Mouse (Mus musculus) kidney, embryonic 14.5 days (tissue): ENCODE results near the gene Siva1. TPM values are rescaled to one million over a fixed set of nuclear protein-coding genes. Genes with fewer than 3 reads are reported as not detected.
A peak's percentile ranks its signal among the peaks of the same experiment; 100 is the strongest.

ENCODE experiments used
- ATAC-seq: fragments of 200-750 bp; cut with Nextera tagmentation; 2 replicates; pipeline ENCODE4 v1.8.0; 2017; ENCODE audit warnings: moderate number of reproducible peaks, mild to moderate bottlenecking, moderate TSS enrichment, moderate library complexity; ENCODE audit not compliant: low FRiP score, low TSS enrichment
- H3K27ac ChIP-seq: fragments of 300-500 bp; sonication (generic); 2 replicates; pipeline ENCODE4 v1.5.1; 2014; ENCODE audit warnings: low read depth, mild to moderate bottlenecking, low read length, moderate library complexity, mixed read lengths
- H3K27me3 ChIP-seq: fragments of 300-500 bp; sonication (generic); 2 replicates; pipeline ENCODE4 v1.6.1; 2014; ENCODE audit warnings: mild to moderate bottlenecking, low read length; ENCODE audit not compliant: control insufficient read depth, insufficient read depth
- H3K36me3 ChIP-seq: fragments of 300-500 bp; sonication (generic); 2 replicates; pipeline ENCODE4 v1.6.1; 2014; ENCODE audit warnings: low read length, mixed read lengths; ENCODE audit not compliant: control insufficient read depth, insufficient read depth
- H3K4me1 ChIP-seq: fragments of 300-500 bp; sonication (generic); 2 replicates; pipeline ENCODE4 v1.6.1; 2014; ENCODE audit warnings: low read length, mixed read lengths; ENCODE audit not compliant: control insufficient read depth, insufficient read depth
- H3K4me2 ChIP-seq: fragments of 300-500 bp; sonication (generic); replicated peaks from 2 replicates; pipeline ENCODE4 v1.6.1; 2014; ENCODE audit warnings: low read depth, mild to moderate bottlenecking, low read length
- H3K4me3 ChIP-seq: fragments of 300-500 bp; sonication (generic); 2 replicates; pipeline ENCODE4 v1.5.1; 2014; ENCODE audit warnings: mild to moderate bottlenecking, low read length
- H3K9ac ChIP-seq: fragments of 300-500 bp; sonication (generic); 2 replicates; pipeline ENCODE4 v1.6.1; 2014; ENCODE audit warnings: low read depth, mild to moderate bottlenecking, low read length, moderate library complexity
- H3K9me3 ChIP-seq: fragments of 300-500 bp; sonication (generic); 2 replicates; pipeline ENCODE4 v1.6.1; 2016; ENCODE audit warnings: low read length; ENCODE audit not compliant: control insufficient read depth
- WGBS: fragments of 180-500 bp; shearing (Covaris S2); extraction: QIAGEN DNeasy Blood & Tissue Kit; methylation state at CpG from one replicate; pipeline ENCODE4 v1.1.7; 2014; 5-methylcytosine and 5-hydroxymethylcytosine counted together
- polyA plus RNA-seq: library from polyadenylated mRNA; unstranded; fragments of >200 nt; fragmentation: Nextera tagmentation; extraction: Ambion mirVana; gene quantifications from 2 replicates; pipeline ENCODE4 v1.2.1, GENCODE M21; 2014

The Siva1 gene
- polyA plus RNA-seq, 1 experiment from 2014 or later: 314 TPM

DNA sequence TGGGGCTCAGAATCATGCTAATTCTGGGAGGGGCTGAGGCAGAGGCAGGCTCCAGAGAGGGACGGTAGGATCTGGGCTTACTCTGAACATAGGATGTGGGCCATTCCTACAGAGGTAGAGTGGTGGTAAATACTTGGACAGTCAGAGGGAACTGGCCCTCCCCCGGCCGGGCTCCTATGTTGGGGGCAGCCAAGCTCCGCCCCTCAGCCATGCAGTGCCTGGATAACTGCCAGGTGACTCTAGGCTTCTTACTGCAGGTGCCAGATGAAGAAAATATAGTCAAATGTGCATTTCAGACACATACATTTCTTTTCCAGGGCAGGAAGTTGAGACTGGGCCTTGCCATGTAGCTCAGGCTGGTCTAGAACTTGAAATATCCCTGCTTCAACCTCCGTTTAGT, 32.6 kb downstream of the Siva1 start:
- Histone ChIP-seq H3K27me3 (peaks cover 23% of the 10 kb centered on the region), H3K4me2 (no peak overlapping the region), H3K4me3 (no peak overlapping the region), H3K9me3 (no peaks in the 10 kb centered on the region), H3K4me1 (peaks cover 34% of the 10 kb centered on the region), H3K36me3 (no peaks in the 10 kb centered on the region; the same call in 1 of the 2 replicates), H3K9ac (no peak overlapping the region), H3K27ac (no peak overlapping the region)
- 48% methylated on average over 5 of the region's 5 CpGs for WGBS
- no peak for ATAC-seq

DNA sequence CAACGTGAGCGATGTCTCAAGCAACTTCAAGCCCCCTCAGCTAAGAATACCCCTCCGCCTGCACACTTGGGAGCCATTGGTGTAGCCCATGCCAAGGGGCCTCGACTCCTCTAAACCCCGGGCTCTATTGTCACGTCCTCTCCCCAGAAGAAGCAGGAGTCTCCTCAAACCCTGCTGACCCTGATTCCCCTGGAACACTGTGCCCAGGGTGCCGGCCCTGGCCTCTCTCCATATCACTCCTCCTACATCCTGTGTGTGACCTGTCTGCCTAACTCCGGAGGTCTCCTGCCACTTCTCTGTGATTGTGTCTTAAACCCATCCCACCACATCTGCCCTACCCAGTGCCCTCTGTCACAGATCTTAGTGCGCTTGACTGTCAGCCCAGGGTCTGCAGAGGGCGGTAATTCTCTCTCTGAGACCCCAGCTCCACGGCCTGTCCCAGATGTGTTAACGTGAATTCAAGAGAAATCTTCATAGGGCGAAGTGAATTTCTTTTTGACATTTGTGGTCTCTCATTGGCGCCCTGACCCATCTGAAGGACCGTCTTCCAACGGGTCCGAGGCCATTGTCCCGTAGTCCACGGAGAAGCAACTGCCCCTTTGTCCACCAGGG, 33.6 kb downstream of the Siva1 start:
- Histone ChIP-seq H3K9me3 (no peaks in the 10 kb centered on the region), H3K27me3 (peaks cover 23% of the 10 kb centered on the region), H3K36me3 (no peaks in the 10 kb centered on the region; the same call in 1 of the 2 replicates), H3K4me2 (peak overlapping the region; percentile 97), H3K4me1 (peaks cover 25% of the 10 kb centered on the region), H3K27ac (peak overlapping the region; percentile 47; the same call in 1 of the 2 replicates), H3K9ac (peak overlapping the region; percentile 70), H3K4me3 (peak overlapping the region; percentile 71)
- 12% methylated on average over 19 of the region's 19 CpGs for WGBS
- peak; percentile 3; the same call in 1 of the 2 replicates for ATAC-seq

DNA sequence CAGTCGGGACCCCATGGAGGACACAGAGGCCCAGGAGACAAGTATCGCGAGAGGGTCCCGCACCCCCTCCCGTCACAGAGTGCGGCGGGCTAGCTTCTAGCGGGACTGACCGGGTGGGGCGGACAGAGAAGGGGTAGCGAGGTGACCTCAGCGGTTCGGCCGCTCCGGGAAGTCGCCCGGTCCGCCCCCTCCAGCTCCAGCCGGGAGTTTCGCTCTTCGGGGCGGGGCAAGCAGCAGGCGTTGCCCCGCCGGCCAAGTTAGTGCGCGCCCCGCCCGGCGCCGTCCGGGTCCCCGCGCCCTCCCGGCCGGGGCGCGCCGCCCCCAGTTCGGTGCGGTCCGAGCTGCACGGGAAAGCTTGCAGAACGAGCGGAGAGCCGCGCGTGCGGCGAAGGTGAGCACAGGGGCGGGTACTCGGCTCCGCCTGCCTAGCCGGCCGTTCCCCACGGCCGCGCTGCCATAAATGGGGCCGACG, 34.1 kb downstream of the Siva1 start, which contains the start of gene Zbtb42:
Zbtb42 (plus strand) TSS at position 274 of the 472 bp plus-strand sequence.
- peaks cover 23% of the 10 kb centered on the region for H3K27me3 ChIP-seq
- peak within 1 kb of the TSS; percentile 47; the same call in 1 of the 2 replicates for H3K27ac ChIP-seq
- peaks cover 25% of the 10 kb centered on the region for H3K4me1 ChIP-seq
- no peaks in the 10 kb centered on the region; the same call in 1 of the 2 replicates for H3K36me3 ChIP-seq
- H3K9ac ChIP-seq: peak within 1 kb of the TSS; percentile 70
- no peaks in the 10 kb centered on the region for H3K9me3 ChIP-seq
- ATAC-seq: peak; percentile 36
- under 1% methylated on average over 48 of the region's 60 CpGs for WGBS
- H3K4me3 ChIP-seq: peak within 1 kb of the TSS; percentile 71
- peak within 1 kb of the TSS; percentile 97 for H3K4me2 ChIP-seq

DNA sequence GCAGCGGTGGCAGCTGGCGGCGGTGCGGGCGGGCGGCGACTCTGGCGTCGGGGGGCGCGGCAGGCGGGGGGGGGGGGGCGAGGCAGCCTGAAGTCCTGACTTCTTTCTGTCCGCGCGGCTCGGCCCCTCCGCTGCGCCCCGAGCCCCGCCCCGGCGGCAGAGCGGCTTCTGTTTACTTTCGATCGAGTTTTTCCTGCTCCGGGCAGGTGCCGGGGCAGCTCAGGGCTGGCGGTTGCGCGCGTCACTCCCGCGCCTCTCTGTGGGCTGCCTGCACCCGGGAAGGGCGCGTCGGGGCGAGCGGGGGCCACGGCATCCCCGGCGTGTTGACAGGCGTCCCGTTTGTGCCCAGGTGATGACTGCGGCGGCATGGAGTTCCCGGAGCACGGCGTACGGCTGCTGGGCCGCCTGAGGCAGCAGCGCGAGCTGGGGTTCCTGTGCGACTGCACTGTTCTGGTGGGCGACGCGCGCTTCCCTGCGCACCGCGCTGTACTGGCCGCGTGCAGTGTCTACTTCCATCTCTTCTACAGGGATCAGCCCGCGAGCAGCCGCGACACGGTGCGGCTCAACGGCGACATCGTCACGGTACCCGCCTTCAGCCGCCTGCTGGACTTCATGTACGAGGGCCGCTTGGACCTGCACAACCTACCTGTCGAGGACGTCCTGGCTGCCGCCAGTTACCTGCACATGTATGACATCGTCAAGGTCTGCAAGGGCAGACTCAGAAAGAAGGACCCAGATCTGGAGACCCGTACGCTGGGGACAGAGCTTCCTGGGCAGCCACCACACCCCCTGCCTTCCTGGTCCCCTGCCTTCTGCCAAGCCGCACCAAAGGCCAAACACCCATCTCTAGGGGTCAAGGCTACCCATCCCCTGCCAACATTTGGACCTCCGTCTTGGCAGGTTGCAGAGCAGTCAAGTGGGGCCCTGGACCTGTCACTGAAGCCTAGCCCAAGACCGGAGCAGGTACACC, 34.8 kb downstream of the Siva1 start:
- peak; percentile 13; the same call in 1 of the 2 replicates for ATAC-seq
- WGBS: 4% methylated on average over 63 of the region's 87 CpGs
- Histone ChIP-seq H3K9me3 (no peaks in the 10 kb centered on the region), H3K4me3 (peak overlapping the region; percentile 71), H3K27ac (0 out of 2 replicates have a peak overlapping the region, but pooled peaks have one; percentile 47), H3K4me1 (peaks cover 25% of the 10 kb centered on the region), H3K4me2 (peak overlapping the region; percentile 97), H3K9ac (peak overlapping the region; percentile 70), H3K27me3 (peaks cover 23% of the 10 kb centered on the region), H3K36me3 (no peaks in the 10 kb centered on the region; the same call in 1 of the 2 replicates)

DNA sequence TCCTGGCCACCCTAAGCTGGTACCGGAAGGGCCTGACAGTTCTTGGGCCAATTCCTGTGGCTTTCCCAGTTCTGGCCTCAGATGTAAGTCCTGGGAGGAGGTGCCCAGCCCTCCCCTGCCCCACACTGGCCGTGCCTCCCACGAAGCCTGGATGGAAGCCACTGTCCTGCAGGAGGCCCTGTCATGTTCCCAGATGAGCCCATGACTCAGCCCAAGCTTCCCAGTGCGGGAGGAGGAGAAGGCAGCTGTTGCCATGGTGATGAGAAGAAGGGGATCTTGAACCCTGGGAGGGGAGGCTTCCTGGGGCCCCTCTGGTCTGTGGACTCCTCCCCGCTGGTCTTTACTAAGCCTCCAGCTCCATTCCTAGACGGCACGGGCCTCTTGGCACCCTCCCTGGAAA, 38.9 kb downstream of the Siva1 start:
- Histone ChIP-seq H3K9me3 (no peaks in the 10 kb centered on the region; the same call in 1 of the 2 replicates), H3K9ac (no peak overlapping the region), H3K4me2 (no peak overlapping the region), H3K4me3 (no peak overlapping the region), H3K36me3 (no peaks in the 10 kb centered on the region; the same call in 1 of the 2 replicates), H3K4me1 (peaks cover 9% of the 10 kb centered on the region), H3K27me3 (peaks cover 23% of the 10 kb centered on the region), H3K27ac (no peak overlapping the region)
- no peak for ATAC-seq
- WGBS: 53% methylated on average over 7 of the region's 7 CpGs

DNA sequence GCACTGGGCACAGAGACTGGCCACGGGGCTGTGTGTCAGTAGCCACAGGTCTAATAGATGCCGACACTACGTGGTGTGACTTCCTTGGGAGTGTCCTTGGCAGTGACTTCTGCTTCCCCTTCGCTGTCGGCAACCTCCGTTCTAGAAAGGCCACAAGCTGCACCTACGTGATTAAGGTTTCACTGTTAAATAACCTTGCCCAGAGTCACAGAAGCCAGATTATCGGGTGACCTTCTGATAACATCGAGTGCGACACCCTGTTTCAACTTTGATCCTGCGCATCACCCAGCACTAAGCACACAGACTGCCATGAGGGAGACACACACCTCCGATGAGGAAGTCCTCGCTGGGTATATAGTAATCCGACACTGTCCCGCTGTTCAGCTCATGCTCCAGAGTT, 44.0 kb downstream of the Siva1 start:
- Histone ChIP-seq H3K4me3 (no peak overlapping the region), H3K4me1 (peaks cover 5% of the 10 kb centered on the region), H3K4me2 (no peak overlapping the region), H3K9ac (no peak overlapping the region), H3K36me3 (no peaks in the 10 kb centered on the region), H3K9me3 (no peaks in the 10 kb centered on the region; the same call in 1 of the 2 replicates), H3K27ac (no peak overlapping the region), H3K27me3 (no peaks in the 10 kb centered on the region)
- 51% methylated on average over 15 of the region's 15 CpGs for WGBS
- ATAC-seq: no peak

DNA sequence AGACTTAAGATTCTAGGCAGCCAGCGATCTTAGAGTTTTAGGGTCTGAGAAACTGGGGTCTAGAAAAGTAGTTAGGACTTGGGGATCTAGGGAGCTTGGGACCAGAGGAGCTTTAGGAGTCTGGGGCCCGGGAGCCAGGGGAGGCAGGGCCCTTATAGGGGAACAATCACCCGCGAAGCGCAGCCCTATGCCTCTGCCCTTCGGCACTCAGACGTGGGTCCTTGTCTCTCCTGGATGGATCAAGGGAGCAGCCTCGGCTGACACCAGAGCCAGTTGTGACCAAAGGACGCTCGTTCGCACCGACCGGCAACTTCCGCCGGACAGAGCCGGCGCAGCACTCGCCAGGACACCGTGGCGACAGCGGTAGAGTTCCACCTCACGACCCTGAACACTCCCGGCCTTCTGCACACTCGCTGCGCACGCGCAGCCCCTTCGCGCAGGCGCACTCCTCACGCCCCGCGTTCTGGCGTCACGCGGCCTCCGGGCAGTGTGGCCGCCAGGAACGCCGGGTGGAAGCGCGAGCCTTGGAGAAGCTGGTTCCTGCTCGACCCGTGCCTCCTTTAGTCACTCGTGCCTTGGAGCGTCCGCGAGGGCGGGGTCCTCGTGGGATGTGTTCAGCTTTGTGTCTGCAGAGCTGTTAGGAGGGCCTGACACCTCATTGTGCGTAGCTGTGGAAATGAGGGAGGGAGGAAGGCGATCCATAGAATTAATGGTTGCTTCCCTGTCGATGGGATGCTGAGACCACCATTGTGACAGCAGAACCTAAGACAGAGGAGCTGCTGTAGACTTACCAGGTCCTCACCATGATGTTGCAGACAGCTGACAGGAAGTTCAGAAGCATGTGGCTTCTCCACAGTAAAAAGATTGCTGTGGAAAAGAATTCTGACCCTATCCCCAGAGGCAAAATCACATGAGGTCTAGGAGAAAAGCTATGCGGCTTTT, 49.0 kb downstream of the Siva1 start:
- Histone ChIP-seq H3K4me1 (peaks cover 10% of the 10 kb centered on the region), H3K27me3 (no peaks in the 10 kb centered on the region), H3K4me2 (peak overlapping the region; percentile 63), H3K27ac (peak overlapping the region; percentile 79; the same call in 1 of the 2 replicates), H3K9ac (peak overlapping the region; percentile 92), H3K4me3 (peak overlapping the region; percentile 66), H3K36me3 (no peaks in the 10 kb centered on the region), H3K9me3 (no peaks in the 10 kb centered on the region)
- WGBS: 3% methylated on average over 54 of the region's 54 CpGs
- peak; percentile 94 for ATAC-seq

DNA sequence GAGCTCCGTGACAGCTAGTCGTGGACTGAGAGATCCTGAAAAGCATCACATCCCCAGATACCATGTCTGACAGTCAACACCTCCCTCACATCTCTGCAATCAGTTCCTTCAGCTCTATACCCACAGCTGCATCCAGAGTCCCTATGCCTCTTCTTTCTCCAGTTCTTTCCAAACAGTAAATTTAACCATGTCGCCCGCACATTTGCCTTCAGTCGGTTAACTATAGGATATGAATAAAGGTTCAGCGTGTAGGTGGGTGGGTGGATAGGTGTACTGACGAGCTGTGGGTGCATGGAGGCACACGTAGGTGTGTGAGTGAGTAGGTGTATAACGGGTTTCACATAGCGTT, 49.6 kb downstream of the Siva1 start:
- Histone ChIP-seq H3K4me2 (peak overlapping the region; percentile 63), H3K9me3 (no peaks in the 10 kb centered on the region), H3K4me1 (peaks cover 10% of the 10 kb centered on the region), H3K4me3 (peak overlapping the region; percentile 66; the same call in 1 of the 2 replicates), H3K9ac (peak overlapping the region; percentile 92), H3K27ac (no peak overlapping the region), H3K27me3 (no peaks in the 10 kb centered on the region), H3K36me3 (no peaks in the 10 kb centered on the region)
- ATAC-seq: no peak
- 83% methylated on average over 10 of the region's 10 CpGs for WGBS
